Mouse (Mus musculus) neural tube, embryonic 14.5 days (tissue): ENCODE data around the gene Kcnma1. TPM values are rescaled to one million over a fixed set of nuclear protein-coding genes. Genes with fewer than 3 reads are reported as not detected.

ENCODE experiments used
- ATAC-seq: fragments of 200-750 bp; cut with Nextera tagmentation; 2 replicates; pipeline ENCODE4 v1.8.0; 2017; ENCODE audit warnings: low read depth, mild to moderate bottlenecking, moderate TSS enrichment, moderate library complexity
- H3K27ac ChIP-seq: fragments of 300-500 bp; sonication (generic); 2 replicates; pipeline ENCODE4 v1.5.1; 2014; ENCODE audit warnings: low read depth, mild to moderate bottlenecking, control low read depth, low read length, moderate library complexity, mixed read lengths
- H3K27me3 ChIP-seq: fragments of 300-500 bp; sonication (generic); 2 replicates; pipeline ENCODE4 v1.6.1; 2014; ENCODE audit warnings: low read length; ENCODE audit not compliant: control insufficient read depth, insufficient read depth
- H3K36me3 ChIP-seq: fragments of 300-500 bp; sonication (generic); 2 replicates; pipeline ENCODE4 v1.6.1; 2014; ENCODE audit warnings: low read length, mixed read lengths; ENCODE audit not compliant: control insufficient read depth, insufficient read depth
- H3K4me1 ChIP-seq: fragments of 300-500 bp; sonication (generic); 2 replicates; pipeline ENCODE4 v1.6.1; 2014; ENCODE audit warnings: low read length; ENCODE audit not compliant: control insufficient read depth, insufficient read depth
- H3K4me2 ChIP-seq: fragments of 300-500 bp; sonication (generic); 2 replicates; pipeline ENCODE4 v1.6.1; 2014; ENCODE audit warnings: mild to moderate bottlenecking, low read depth, low read length, control low read depth
- H3K4me3 ChIP-seq: fragments of 300-500 bp; sonication (generic); 2 replicates; pipeline ENCODE4 v1.5.1; 2014; ENCODE audit warnings: low read depth, low read length, control low read depth, mixed read lengths
- H3K9ac ChIP-seq: fragments of 300-500 bp; sonication (generic); replicated peaks from 2 replicates; pipeline ENCODE4 v1.6.1; 2014; ENCODE audit warnings: low read depth, mild to moderate bottlenecking, control low read depth, low read length, mixed read lengths
- H3K9me3 ChIP-seq: fragments of 300-500 bp; sonication (generic); 2 replicates; pipeline ENCODE4 v1.6.1; 2016; ENCODE audit warnings: low read length; ENCODE audit not compliant: control insufficient read depth
- WGBS: fragments of 180-500 bp; shearing (Covaris S2); extraction: QIAGEN DNeasy Blood & Tissue Kit; methylation state at CpG from one replicate; pipeline ENCODE4 v1.1.7; 2014; 5-methylcytosine and 5-hydroxymethylcytosine counted together
- polyA plus RNA-seq: library from polyadenylated mRNA; unstranded; fragments of >200 nt; fragmentation: Nextera tagmentation; extraction: Ambion mirVana; gene quantifications from 2 replicates; pipeline ENCODE4 v1.2.1, GENCODE M21; 2014

The Kcnma1 gene
- polyA plus RNA-seq, 1 experiment from 2014 or later: 28.9 TPM

- WGBS: 17% methylated on average over 3 of the region's 3 CpGs
- no peak overlapping the region for H3K27ac ChIP-seq
- H3K4me3 ChIP-seq: no peak overlapping the region
- no peaks in the 10 kb centered on the region for H3K36me3 ChIP-seq
- no peaks in the 10 kb centered on the region for H3K9me3 ChIP-seq
- H3K4me2 ChIP-seq: no peak overlapping the region
- H3K4me1 ChIP-seq: no peaks in the 10 kb centered on the region
- no peaks in the 10 kb centered on the region for H3K27me3 ChIP-seq
- H3K9ac ChIP-seq: no peak overlapping the region
- no peak for ATAC-seq
Observed at GRCm38 (mm10) chr14:23643162-23643561, 371.1 kb downstream of the Kcnma1 start.

- H3K36me3 ChIP-seq: no peaks in the 10 kb centered on the region
- H3K27ac ChIP-seq: no peak overlapping the region
- no peak overlapping the region for H3K9ac ChIP-seq
- no peak overlapping the region for H3K4me3 ChIP-seq
- no peaks in the 10 kb centered on the region for H3K4me1 ChIP-seq
- no peaks in the 10 kb centered on the region for H3K9me3 ChIP-seq
- H3K27me3 ChIP-seq: no peaks in the 10 kb centered on the region
- H3K4me2 ChIP-seq: no peak overlapping the region
- ATAC-seq: no peak
- WGBS: 33% methylated on average over 2 of the region's 2 CpGs
Observed at GRCm38 (mm10) chr14:23640665-23641064, 373.6 kb downstream of the Kcnma1 start.

- ATAC-seq: no peak
- no peak overlapping the region for H3K27ac ChIP-seq
- no peaks in the 10 kb centered on the region for H3K4me1 ChIP-seq
Observed at GRCm38 (mm10) chr14:23638078-23638695, 376.1 kb downstream of the Kcnma1 start.

GRCm38 (mm10) chr14:23635903-23636302, 378.4 kb downstream of the Kcnma1 start:
- no peak overlapping the region for H3K4me2 ChIP-seq
- no peak overlapping the region for H3K27ac ChIP-seq
- no peak overlapping the region for H3K9ac ChIP-seq
- H3K4me1 ChIP-seq: no peaks in the 10 kb centered on the region
- H3K9me3 ChIP-seq: no peaks in the 10 kb centered on the region
- 63% methylated on average over 4 of the region's 4 CpGs for WGBS
- no peaks in the 10 kb centered on the region for H3K27me3 ChIP-seq
- ATAC-seq: no peak
- H3K36me3 ChIP-seq: no peaks in the 10 kb centered on the region
- H3K4me3 ChIP-seq: no peak overlapping the region

More at GRCm38 (mm10) chr14:23638078-23638695, 376.1 kb downstream of the Kcnma1 start:
- no peak overlapping the region for H3K9ac ChIP-seq
- no peaks in the 10 kb centered on the region for H3K9me3 ChIP-seq
- H3K4me2 ChIP-seq: no peak overlapping the region
- H3K27me3 ChIP-seq: no peaks in the 10 kb centered on the region
- H3K4me3 ChIP-seq: no peak overlapping the region
- H3K36me3 ChIP-seq: no peaks in the 10 kb centered on the region
- WGBS: 50% methylated on average over 3 of the region's 3 CpGs

GRCm38 (mm10) chr14:23633011-23633595, 381.2 kb downstream of the Kcnma1 start:
- Histone ChIP-seq H3K4me3 (no peak overlapping the region), H3K9ac (no peak overlapping the region), H3K4me1 (no peaks in the 10 kb centered on the region), H3K36me3 (no peaks in the 10 kb centered on the region), H3K27me3 (no peaks in the 10 kb centered on the region), H3K9me3 (no peaks in the 10 kb centered on the region), H3K27ac (no peak overlapping the region), H3K4me2 (no peak overlapping the region)
- WGBS: 81% methylated on average over 5 of the region's 5 CpGs
- ATAC-seq: no peak

GRCm38 (mm10) chr14:23626925-23627324, 387.4 kb downstream of the Kcnma1 start:
- Histone ChIP-seq H3K27me3 (no peaks in the 10 kb centered on the region), H3K9ac (no peak overlapping the region), H3K9me3 (no peaks in the 10 kb centered on the region), H3K36me3 (no peaks in the 10 kb centered on the region), H3K27ac (no peak overlapping the region), H3K4me1 (no peaks in the 10 kb centered on the region), H3K4me3 (no peak overlapping the region), H3K4me2 (no peak overlapping the region)
- 65% methylated on average over 6 of the region's 6 CpGs for WGBS
- no peak for ATAC-seq

GRCm38 (mm10) chr14:23626114-23626513, 388.2 kb downstream of the Kcnma1 start:
- Histone ChIP-seq H3K4me1 (no peaks in the 10 kb centered on the region), H3K27me3 (no peaks in the 10 kb centered on the region), H3K9me3 (no peaks in the 10 kb centered on the region), H3K4me3 (no peak overlapping the region), H3K27ac (no peak overlapping the region), H3K4me2 (no peak overlapping the region), H3K9ac (no peak overlapping the region), H3K36me3 (no peaks in the 10 kb centered on the region)
- no peak for ATAC-seq
- WGBS: 70% methylated on average over 2 of the region's 2 CpGs

- WGBS: 95% methylated on average over 6 of the region's 6 CpGs
- no peaks in the 10 kb centered on the region for H3K4me1 ChIP-seq
- no peaks in the 10 kb centered on the region for H3K9me3 ChIP-seq
- ATAC-seq: no peak
- no peaks in the 10 kb centered on the region for H3K36me3 ChIP-seq
- H3K4me3 ChIP-seq: no peak overlapping the region
- H3K9ac ChIP-seq: no peak overlapping the region
- no peaks in the 10 kb centered on the region for H3K27me3 ChIP-seq
- no peak overlapping the region for H3K27ac ChIP-seq
- H3K4me2 ChIP-seq: no peak overlapping the region
Observed at GRCm38 (mm10) chr14:23625436-23625835, 388.9 kb downstream of the Kcnma1 start.

- ATAC-seq: no peak
- WGBS: 83% methylated on average over 1 of the region's 1 CpGs
- Histone ChIP-seq H3K4me1 (no peaks in the 10 kb centered on the region), H3K9me3 (no peaks in the 10 kb centered on the region), H3K4me3 (no peak overlapping the region), H3K36me3 (no peaks in the 10 kb centered on the region), H3K27ac (no peak overlapping the region), H3K9ac (no peak overlapping the region), H3K27me3 (no peaks in the 10 kb centered on the region), H3K4me2 (no peak overlapping the region)
Observed at GRCm38 (mm10) chr14:23624455-23624854, 389.8 kb downstream of the Kcnma1 start.
